Mouse (Mus musculus): ENCODE measurements around the gene Atrx.

Atrx gene

DNA sequence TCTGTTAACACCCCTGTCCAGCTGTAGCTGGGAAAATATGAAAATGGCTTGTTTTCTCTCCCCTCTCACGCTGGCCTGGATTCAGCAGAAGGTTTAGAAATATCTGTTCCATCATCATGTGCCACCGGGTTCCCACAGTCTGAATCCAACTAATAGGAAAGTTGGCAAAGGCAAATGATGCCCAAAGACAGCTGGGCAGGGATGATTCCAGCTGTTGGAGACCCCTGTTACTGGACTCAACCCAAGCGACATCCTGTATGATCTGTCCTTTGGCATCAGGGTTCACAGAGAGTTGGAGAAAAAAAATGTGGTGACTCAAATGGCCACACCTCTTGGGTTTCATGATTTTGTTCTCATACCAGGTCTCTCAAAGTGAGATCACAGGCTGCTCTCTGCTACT, 161.3 kb downstream of the Atrx start:
- no peak for DNase-seq (ENCODE audit: low read depth)

DNA sequence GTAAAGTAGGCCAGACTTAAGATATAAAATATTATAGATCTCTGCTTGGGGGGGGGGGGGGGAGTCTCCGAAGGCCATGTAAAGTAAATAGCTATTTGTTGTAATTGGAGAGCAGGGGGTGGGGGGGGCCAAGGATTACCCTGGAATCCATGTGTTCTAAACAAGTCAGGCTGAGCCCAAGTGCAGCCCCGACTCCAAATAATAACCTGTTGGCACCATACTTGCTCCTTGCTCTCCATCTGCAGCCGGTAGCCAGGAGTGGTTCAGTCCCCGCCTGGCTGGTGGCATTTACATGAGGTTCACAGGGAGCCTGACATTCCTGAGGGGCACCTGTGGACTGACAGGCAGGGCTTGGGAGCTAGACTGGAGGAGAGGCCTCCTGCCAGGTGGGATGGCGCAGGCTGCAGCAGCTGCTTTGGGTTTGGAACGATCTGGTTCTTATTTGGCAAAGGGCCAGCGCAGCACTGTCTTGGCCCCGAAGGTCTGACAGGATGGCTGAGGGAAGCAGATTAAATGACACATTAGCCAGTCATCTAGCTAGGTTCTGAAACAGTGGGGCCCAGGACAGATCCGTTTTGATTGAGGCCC, 161.9 kb downstream of the Atrx start:
- no peak for DNase-seq (ENCODE audit: low read depth)

DNA sequence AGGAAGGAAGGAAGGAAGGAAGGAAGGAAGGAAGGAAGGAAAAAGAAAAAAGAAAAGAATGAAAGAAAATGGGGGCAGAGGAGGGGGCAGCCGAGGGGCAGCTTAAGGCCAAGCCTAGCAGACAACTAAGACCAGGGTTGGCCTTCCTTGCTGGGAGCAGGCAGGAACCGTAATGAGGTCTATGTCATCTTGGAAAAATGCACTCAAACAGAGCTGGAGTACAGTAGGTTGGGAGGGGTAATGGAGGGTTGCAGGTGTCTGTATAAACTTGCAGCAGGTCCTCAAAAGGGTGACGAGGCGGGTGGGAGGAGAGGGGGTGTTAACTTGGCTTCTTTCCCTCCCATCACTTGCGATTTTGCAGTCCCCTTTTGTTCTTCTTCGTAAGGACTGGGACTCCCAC, 163.2 kb downstream of the Atrx start:
- no peak for DNase-seq (ENCODE audit: low read depth)

DNA sequence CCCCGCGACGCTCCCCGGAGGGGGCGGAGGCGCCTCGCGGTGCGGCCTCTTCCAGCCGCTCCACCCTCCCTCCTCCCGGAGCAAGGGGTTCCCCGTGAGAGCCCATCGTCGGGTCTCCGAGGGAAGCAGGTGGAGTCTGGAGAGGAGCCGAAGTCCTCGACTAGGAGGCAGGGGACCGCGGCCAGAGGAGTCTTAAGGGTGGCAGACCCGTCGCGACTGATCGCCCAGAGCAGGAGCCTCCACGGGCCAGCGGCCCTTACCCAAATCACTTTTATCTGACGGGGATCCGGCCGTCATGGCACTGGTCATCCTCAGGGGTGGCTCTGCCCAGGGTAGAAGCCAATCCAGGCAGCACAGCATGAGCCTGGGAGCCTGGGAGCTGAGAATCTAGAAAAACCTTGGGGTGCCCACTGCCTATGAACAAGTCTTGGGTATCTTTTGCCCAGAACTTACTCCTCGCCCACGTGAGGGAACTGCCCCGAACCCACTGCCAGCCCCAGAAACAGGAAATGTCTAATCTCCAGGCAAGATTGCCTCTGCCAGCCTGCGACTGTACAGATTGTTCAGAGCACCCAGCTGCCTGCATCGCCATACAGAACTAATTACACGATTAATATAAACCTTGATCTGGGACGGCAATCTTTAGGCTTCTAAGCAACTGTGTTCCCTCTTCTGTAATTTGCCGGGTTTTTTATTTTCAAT, 164.0 kb downstream of the Atrx start:
- DNase-seq (ENCODE audit: low read depth) = peak; percentile 32

DNA sequence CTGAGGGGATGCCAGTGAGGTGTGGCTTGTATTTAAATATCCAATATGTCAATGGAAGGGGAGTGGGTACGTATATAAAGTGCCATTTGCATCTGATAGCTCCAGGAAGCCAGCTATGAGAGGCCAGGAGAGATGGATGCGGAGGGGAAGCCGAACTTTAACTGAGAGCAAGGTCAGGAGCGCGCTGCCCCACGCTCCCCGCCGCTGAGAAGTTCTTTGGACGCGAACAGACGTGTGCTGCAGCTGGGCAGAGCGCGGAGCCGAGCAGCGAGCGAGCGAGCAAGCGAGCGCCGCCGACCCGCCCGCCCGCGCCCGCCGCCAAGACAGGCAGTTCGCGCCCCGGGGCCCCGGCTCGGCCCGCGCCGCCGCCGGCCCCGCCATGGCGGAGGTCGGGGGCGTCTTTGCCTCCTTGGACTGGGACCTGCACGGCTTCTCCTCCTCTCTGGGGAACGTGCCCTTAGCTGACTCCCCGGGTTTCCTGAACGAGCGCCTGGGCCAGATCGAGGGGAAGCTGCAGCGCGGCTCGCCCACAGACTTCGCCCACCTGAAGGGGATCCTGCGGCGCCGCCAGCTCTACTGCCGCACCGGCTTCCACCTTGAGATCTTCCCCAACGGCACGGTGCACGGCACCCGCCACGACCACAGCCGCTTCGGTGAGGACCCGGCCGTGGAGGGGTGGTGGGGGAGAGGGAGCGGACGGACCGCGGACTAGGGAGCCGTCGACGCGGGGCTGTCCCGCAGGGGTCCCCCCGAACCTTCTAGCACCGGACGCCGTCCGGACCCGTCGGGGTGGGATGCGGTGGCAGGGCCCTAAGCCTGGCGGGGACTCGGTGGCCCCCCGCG, 164.8 kb downstream of the Atrx start, which contains the start of gene Fgf16:
TSS of gene Fgf16 (plus strand) at position 118 of the 843 bp plus-strand sequence.
- peak; percentile 35 for DNase-seq (ENCODE audit: low read depth)

DNA sequence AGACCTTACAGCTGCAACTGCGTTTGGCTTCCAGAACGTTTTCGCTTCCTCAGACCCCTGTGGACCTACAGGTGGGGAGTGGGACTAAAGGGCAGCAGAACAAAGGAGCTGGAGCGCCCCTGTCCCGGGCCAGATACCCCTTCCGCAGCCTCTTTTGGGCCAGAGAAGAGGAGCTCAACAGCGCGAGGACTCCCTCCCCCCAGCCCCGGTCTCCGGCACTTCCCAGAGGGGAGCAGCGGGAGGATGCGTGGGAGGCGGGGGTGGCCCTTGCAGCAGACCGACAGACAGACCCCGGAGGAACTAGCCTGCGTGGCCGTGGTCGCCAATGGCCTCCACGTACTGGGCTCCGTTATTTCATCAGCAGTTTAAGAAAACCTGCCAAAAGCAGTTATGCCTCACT, 165.6 kb downstream of the Atrx start:
- peak; percentile 29 for DNase-seq (ENCODE audit: low read depth)

DNA sequence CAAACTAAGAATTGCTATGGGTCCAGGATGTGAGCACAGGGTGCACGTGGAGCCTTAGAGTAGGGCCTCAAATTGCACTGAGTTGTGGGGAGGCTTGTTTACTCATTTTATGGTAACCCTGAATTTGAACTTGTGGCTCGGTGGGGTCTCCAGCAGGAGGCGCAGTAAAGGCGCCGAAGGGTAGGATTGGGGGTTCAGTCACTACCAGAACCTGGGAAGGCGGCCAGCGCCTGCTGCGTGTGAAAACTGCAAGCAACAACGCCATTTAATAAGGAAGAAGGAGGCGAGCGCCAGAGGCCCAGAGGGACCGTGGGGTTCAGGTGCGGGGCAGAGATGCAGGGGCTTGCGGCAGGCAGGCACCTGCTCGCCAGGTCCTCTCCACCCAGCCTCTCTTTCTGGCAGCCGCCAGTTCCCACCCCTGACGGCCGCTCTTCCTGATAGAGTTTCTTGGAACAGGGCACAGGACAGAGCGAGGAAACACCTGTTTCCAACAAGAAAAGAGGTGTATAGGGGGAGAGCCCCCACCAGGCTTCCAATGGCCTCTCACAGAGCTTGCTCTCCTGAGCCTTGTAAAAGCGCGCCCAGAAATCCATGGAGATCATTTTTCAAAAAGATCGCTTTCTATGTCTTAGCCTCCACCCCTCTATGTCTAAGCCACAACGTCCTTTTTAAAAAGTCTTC, 166.2 kb downstream of the Atrx start:
- DNase-seq (ENCODE audit: low read depth) = peak; percentile 40
